In the genomic region with DNA sequence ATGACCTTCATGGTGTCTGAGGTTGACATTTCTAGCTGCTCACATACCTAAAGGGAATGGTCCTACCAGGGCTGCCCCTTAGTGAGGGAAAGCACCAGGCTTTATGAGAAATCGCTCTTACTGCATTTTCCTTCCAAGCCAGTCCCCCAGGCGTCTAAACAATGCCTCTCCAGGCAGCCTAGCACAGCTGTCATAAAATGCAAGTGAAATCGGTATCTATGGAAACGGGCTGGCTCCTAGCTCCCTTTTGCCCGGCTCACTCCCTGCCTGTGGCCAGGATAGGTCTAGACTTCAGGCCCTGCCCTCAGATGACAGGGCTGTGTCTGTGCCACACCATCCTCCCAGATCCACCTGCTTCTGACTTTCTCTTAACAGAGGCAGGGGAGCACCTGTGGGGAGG, we compare ENCODE assay signal across 9 mouse cellular contexts. TPM values are rescaled to one million over a fixed set of nuclear protein-coding genes. Genes with fewer than 3 reads are reported as not detected.
DNase-seq lines count a peak whose midpoint lies in the region; ATAC-seq lines count a peak whose summit lies in the region.
"Had no signal": no experiment of that assay in that cellular context is flagged by ENCODE, and none has a peak within 500 bp of the region (broad histone marks: within the 10 kb centered on the region; RNA-seq: fewer than 3 reads in every experiment).

No protein-coding gene starts in this region.

- H3K9me3 ChIP-seq in forebrain, embryonic 13.5 days (replicated peaks): no peaks in the 10 kb centered on the region
- H3K9me3 ChIP-seq in limb, embryonic 13.5 days: no peaks in the 10 kb centered on the region
- no peaks in the 10 kb centered on the region for H3K9me3 ChIP-seq in stomach, embryonic 16.5 days (replicated peaks; ENCODE audit: control insufficient read depth, low read length)
- H3K9me3 ChIP-seq: heart, embryonic 15.5 days; limb, embryonic 15.5 days had no signal

- H3K4me2 ChIP-seq in forebrain, embryonic 13.5 days: no peak overlapping the region
- no peak overlapping the region for H3K4me2 ChIP-seq in limb, embryonic 13.5 days (replicated peaks)
- no peak overlapping the region for H3K4me2 ChIP-seq in stomach, embryonic 16.5 days (ENCODE audit: low read depth, low read length)
- H3K4me2 ChIP-seq: heart, embryonic 15.5 days; limb, embryonic 15.5 days had no signal

- no peak overlapping the region; the same call in 1 of the 2 replicates for H3K27ac ChIP-seq in forebrain, embryonic 13.5 days
- no peak overlapping the region for H3K27ac ChIP-seq in limb, embryonic 13.5 days
- no peak overlapping the region for H3K27ac ChIP-seq in stomach, embryonic 16.5 days (ENCODE audit: low read length)
- H3K27ac ChIP-seq: heart, embryonic 15.5 days; limb, embryonic 15.5 days had no signal

- no peak overlapping the region for H3K4me3 ChIP-seq in forebrain, embryonic 13.5 days
- H3K4me3 ChIP-seq in limb, embryonic 13.5 days: no peak overlapping the region
- no peak overlapping the region for H3K4me3 ChIP-seq in stomach, embryonic 16.5 days (replicated peaks; ENCODE audit: low read length)
- H3K4me3 ChIP-seq: heart, embryonic 15.5 days; limb, embryonic 15.5 days had no signal

- peaks cover 7% of the 10 kb centered on the region for H3K4me1 ChIP-seq in forebrain, embryonic 13.5 days
- peaks cover 19% of the 10 kb centered on the region for H3K4me1 ChIP-seq in limb, embryonic 13.5 days
- H3K4me1 ChIP-seq in stomach, embryonic 16.5 days (ENCODE audit: control insufficient read depth, insufficient read depth, low read length): no peaks in the 10 kb centered on the region

- DNase-seq in lung, postnatal 4 days: peak; percentile 13 to 36
- no peak for DNase-seq in lung, postnatal 10 days
- DNase-seq in kidney, postnatal 36 days: no peak
- DNase-seq in adrenal gland, postnatal 14 days: no peak

- peak; percentile 61 for ATAC-seq in forebrain, embryonic 13.5 days
- ATAC-seq in limb, embryonic 13.5 days (ENCODE audit: low FRiP score, low read depth): peak; percentile 66; the same call in 1 of the 2 replicates
- 0 out of 2 replicates have a peak, but pooled peaks have one; percentile 37 for ATAC-seq in stomach, embryonic 16.5 days (ENCODE audit: insufficient read depth, low FRiP score)

- no peaks in the 10 kb centered on the region for H3K36me3 ChIP-seq in forebrain, embryonic 13.5 days (ENCODE audit: poor library complexity, severe bottlenecking)
- no peaks in the 10 kb centered on the region for H3K36me3 ChIP-seq in limb, embryonic 13.5 days
- no peaks in the 10 kb centered on the region for H3K36me3 ChIP-seq in stomach, embryonic 16.5 days (ENCODE audit: control insufficient read depth, insufficient read depth, low read length)
- H3K36me3 ChIP-seq: heart, embryonic 15.5 days; limb, embryonic 15.5 days had no signal

- 13% methylated on average over 5 of the region's 5 CpGs for WGBS in forebrain, embryonic 13.5 days
- 6% methylated on average over 5 of the region's 5 CpGs for WGBS in limb, embryonic 13.5 days
- 30% methylated on average over 5 of the region's 5 CpGs for WGBS in stomach, embryonic 16.5 days

- no peaks in the 10 kb centered on the region for H3K27me3 ChIP-seq in forebrain, embryonic 13.5 days
- H3K27me3 ChIP-seq in limb, embryonic 13.5 days: peaks cover 39% of the 10 kb centered on the region
- H3K27me3 ChIP-seq in stomach, embryonic 16.5 days (ENCODE audit: control insufficient read depth, insufficient read depth, low read length): no peaks in the 10 kb centered on the region

- no peak overlapping the region; the same call in 1 of the 2 replicates for H3K9ac ChIP-seq in forebrain, embryonic 13.5 days
- H3K9ac ChIP-seq in limb, embryonic 13.5 days: 0 out of 2 replicates have a peak overlapping the region, but pooled peaks have one; percentile 20
- H3K9ac ChIP-seq in stomach, embryonic 16.5 days (ENCODE audit: low read length): no peak overlapping the region
- H3K9ac ChIP-seq: heart, embryonic 15.5 days; limb, embryonic 15.5 days had no signal

RNA-seq across cellular contexts. Expression of a gene that starts 11.8 kb away (rescaled TPM):
- 0.03 TPM in 1 of 2 replicates, not detected in the other for polyA plus RNA-seq in forebrain, embryonic 13.5 days (2015; fragmentation: Nextera tagmentation; extraction: Ambion mirVana)
- polyA plus RNA-seq in limb, embryonic 13.5 days (2015; fragmentation: Nextera tagmentation; extraction: Ambion mirVana): 0.03 TPM in 1 of 2 replicates, not detected in the other
- polyA plus RNA-seq in stomach, embryonic 16.5 days (2015; fragmentation: Nextera tagmentation; extraction: Ambion mirVana): not detected in 2 replicates
- not detected in 2 replicates for total RNA-seq in adrenal gland, postnatal 14 days (2021)
- polyA plus RNA-seq: heart, embryonic 15.5 days; limb, embryonic 15.5 days had no signal

RNA-seq across cellular contexts. Expression of a gene that starts 32.5 kb away (rescaled TPM):
- polyA plus RNA-seq in forebrain, embryonic 13.5 days (2015; fragmentation: Nextera tagmentation; extraction: Ambion mirVana): 37.4 and 38.9 TPM in 2 replicates
- 40.3 and 41.5 TPM in 2 replicates for polyA plus RNA-seq in limb, embryonic 13.5 days (2015; fragmentation: Nextera tagmentation; extraction: Ambion mirVana)
- polyA plus RNA-seq in stomach, embryonic 16.5 days (2015; fragmentation: Nextera tagmentation; extraction: Ambion mirVana): 45.6 and 50.3 TPM in 2 replicates
- 27.0 and 29.2 TPM in 2 replicates for total RNA-seq in adrenal gland, postnatal 14 days (2021)

RNA-seq across cellular contexts. Expression of a gene that starts 33.1 kb away (rescaled TPM):
- polyA plus RNA-seq in forebrain, embryonic 13.5 days (2015; fragmentation: Nextera tagmentation; extraction: Ambion mirVana): 2.3 and 3.0 TPM in 2 replicates
- polyA plus RNA-seq in limb, embryonic 13.5 days (2015; fragmentation: Nextera tagmentation; extraction: Ambion mirVana): 27.7 and 28.0 TPM in 2 replicates
- polyA plus RNA-seq in stomach, embryonic 16.5 days (2015; fragmentation: Nextera tagmentation; extraction: Ambion mirVana): 11.4 and 12.5 TPM in 2 replicates
- total RNA-seq in adrenal gland, postnatal 14 days (2021): 3.4 and 4.0 TPM in 2 replicates

Comparison
In these comparisons a context has a peak if more than half of its experiments do, and no peak if none do; other contexts are left out.
1. DNase-seq: peak in lung, postnatal 4 days (2 of 2); none in lung, postnatal 10 days (single experiment), kidney, postnatal 36 days (0 of 2) and adrenal gland, postnatal 14 days (single experiment).
2. Peak in every context shown above with its lines, with median percentiles within 50 percentile points of each other: ATAC-seq.